Mouse (Mus musculus) limb, embryonic 14.5 days (tissue): Measurements from ENCODE around the gene Iqcf4. TPM values are rescaled to one million over a fixed set of nuclear protein-coding genes. Genes with fewer than 3 reads are reported as not detected.

Experiments
- ATAC-seq: fragments of 200-750 bp; cut with Nextera tagmentation; 2 replicates; pipeline ENCODE4 v1.8.0; 2017; ENCODE audit warnings: low read depth, moderate number of reproducible peaks, moderate TSS enrichment; ENCODE audit not compliant: low FRiP score
- DNase-seq: peaks from one replicate; pipeline ENCODE4 v3.0.0-alpha.2; 2015; ENCODE audit warnings: low spot score
- H3K27ac ChIP-seq: fragments of 300-500 bp; sonication (generic); replicated peaks from 2 replicates; pipeline ENCODE4 v1.5.1; 2014; ENCODE audit warnings: low read depth, mild to moderate bottlenecking, low read length, moderate library complexity, mixed read lengths
- H3K27me3 ChIP-seq: fragments of 300-500 bp; sonication (generic); 2 replicates; pipeline ENCODE4 v1.6.1; 2014; ENCODE audit warnings: low read length, mixed read lengths; ENCODE audit not compliant: control insufficient read depth, insufficient read depth
- H3K36me3 ChIP-seq: fragments of 300-500 bp; sonication (generic); 2 replicates; pipeline ENCODE4 v1.6.1; 2014; ENCODE audit warnings: mild to moderate bottlenecking, low read length, moderate library complexity, mixed read lengths; ENCODE audit not compliant: control insufficient read depth, insufficient read depth
- H3K4me1 ChIP-seq: fragments of 300-500 bp; sonication (generic); 2 replicates; pipeline ENCODE4 v1.6.1; 2014; ENCODE audit warnings: antibody characterized with exemption, low read length, mixed read lengths; ENCODE audit not compliant: control insufficient read depth, insufficient read depth
- H3K4me2 ChIP-seq: fragments of 300-500 bp; sonication (generic); replicated peaks from 2 replicates; pipeline ENCODE4 v1.6.1; 2014; ENCODE audit warnings: low read depth, mild to moderate bottlenecking, low read length, moderate library complexity; ENCODE audit not compliant: severe bottlenecking
- H3K4me3 ChIP-seq: fragments of 300-500 bp; sonication (generic); replicated peaks from 2 replicates; pipeline ENCODE4 v1.5.1; 2014; ENCODE audit warnings: low read length
- H3K9ac ChIP-seq: fragments of 300-500 bp; sonication (generic); 2 replicates; pipeline ENCODE4 v1.6.1; 2014; ENCODE audit warnings: mild to moderate bottlenecking, low read depth, low read length, moderate library complexity; ENCODE audit not compliant: severe bottlenecking
- H3K9me3 ChIP-seq: fragments of 300-500 bp; sonication (generic); 2 replicates; pipeline ENCODE4 v1.6.1; 2016; ENCODE audit warnings: low read length; ENCODE audit not compliant: control insufficient read depth
- POLR2A ChIP-seq: fragments of 200-500 bp; IDR thresholded peaks from 2 replicates; pipeline ENCODE4 v1.8.0; 2012; ENCODE audit warnings: inconsistent platforms, mild to moderate bottlenecking, moderate library complexity, borderline replicate concordance; ENCODE audit not compliant: insufficient read depth, insufficient read length; ENCODE audit errors: extremely low read depth
- WGBS: fragments of 180-500 bp; shearing (Covaris S2); extraction: QIAGEN DNeasy Blood & Tissue Kit; methylation state at CpG from one replicate; pipeline ENCODE4 v1.1.7; 2014; 5-methylcytosine and 5-hydroxymethylcytosine counted together
- polyA plus RNA-seq, 2 experiments: library from polyadenylated mRNA; depleted of rRNA in 1 of 2; stranded (reverse) in 1 of 2; unstranded in 1 of 2; fragments of >200 nt; fragmentation: Nextera tagmentation in 1 of 2; extraction: Ambion mirVana in 1 of 2; gene quantifications; 2 replicates each; pipeline versions ENCODE4 v1.2.1 to v1.2.3; 2012 to 2014

The Iqcf4 gene
- polyA plus RNA-seq (2012; rRNA removed) (not detected in 2 replicates), polyA plus RNA-seq (2014; fragmentation: Nextera tagmentation; extraction: Ambion mirVana) (not detected in 2 replicates)

GRCm38 (mm10) chr9:106570896-106571295, at the start of gene Iqcf4:
Gene Iqcf4, minus strand, starts transcription at chr9:106570996.
- DNase-seq (no peak), ATAC-seq (no peak)
- WGBS = 87% methylated on average over 7 of the region's 7 CpGs
- no peak within 1 kb of the TSS for H3K27ac ChIP-seq
- no peak within 1 kb of the TSS for H3K9ac ChIP-seq
- no peaks in the 10 kb centered on the region for H3K36me3 ChIP-seq
- no peaks in the 10 kb centered on the region for H3K4me1 ChIP-seq
- no peak within 1 kb of the TSS for H3K4me2 ChIP-seq
- no peaks in the 10 kb centered on the region for H3K27me3 ChIP-seq
- H3K9me3 ChIP-seq = no peaks in the 10 kb centered on the region
- H3K4me3 ChIP-seq = no peak within 1 kb of the TSS
- no peak for TF ChIP-seq POLR2A

GRCm38 (mm10) chr9:106617496-106617895, 46.7 kb upstream of the Iqcf4 start:
- Histone ChIP-seq H3K9me3 (peaks cover 3% of the 10 kb centered on the region; the same call in 1 of the 2 replicates), H3K9ac (no peak overlapping the region), H3K27ac (no peak overlapping the region), H3K4me2 (no peak overlapping the region), H3K4me3 (no peak overlapping the region), H3K27me3 (no peaks in the 10 kb centered on the region), H3K4me1 (no peaks in the 10 kb centered on the region), H3K36me3 (no peaks in the 10 kb centered on the region)
- TF ChIP-seq POLR2A = no peak
- ATAC-seq (no peak), DNase-seq (no peak)
- WGBS = 81% methylated on average over 3 of the region's 3 CpGs

GRCm38 (mm10) chr9:106616306-106616705, 45.5 kb upstream of the Iqcf4 start:
- Histone ChIP-seq H3K27me3 (no peaks in the 10 kb centered on the region), H3K36me3 (no peaks in the 10 kb centered on the region), H3K9me3 (peaks cover 3% of the 10 kb centered on the region; the same call in 1 of the 2 replicates), H3K4me1 (no peaks in the 10 kb centered on the region), H3K27ac (no peak overlapping the region), H3K4me2 (no peak overlapping the region), H3K9ac (no peak overlapping the region), H3K4me3 (no peak overlapping the region)
- ATAC-seq (no peak), DNase-seq (no peak)
- no peak for TF ChIP-seq POLR2A
- WGBS = 80% methylated on average over 9 of the region's 9 CpGs

- Histone ChIP-seq H3K4me1 (no peaks in the 10 kb centered on the region), H3K27me3 (no peaks in the 10 kb centered on the region), H3K4me2 (no peak overlapping the region), H3K4me3 (no peak overlapping the region), H3K9me3 (0 out of 2 replicates have a peak, but pooled peaks cover 3% of the 10 kb centered on the region), H3K9ac (no peak overlapping the region), H3K36me3 (no peaks in the 10 kb centered on the region), H3K27ac (no peak overlapping the region)
- DNase-seq = no peak
- WGBS = 54% methylated on average over 3 of the region's 3 CpGs
- no peak for TF ChIP-seq POLR2A
- no peak for ATAC-seq
These were observed 43.8 kb upstream of the Iqcf4 start for GRCm38 (mm10) chr9:106614616-106615015.

- H3K27me3 ChIP-seq = no peaks in the 10 kb centered on the region
- ATAC-seq = no peak
- no peak overlapping the region for H3K9ac ChIP-seq
- no peak overlapping the region for H3K4me2 ChIP-seq
- no peak overlapping the region for H3K27ac ChIP-seq
- no peaks in the 10 kb centered on the region for H3K36me3 ChIP-seq
- no peak for TF ChIP-seq POLR2A
- DNase-seq = no peak
- 58% methylated on average over 2 of the region's 2 CpGs for WGBS
- no peak overlapping the region for H3K4me3 ChIP-seq
- no peaks in the 10 kb centered on the region for H3K4me1 ChIP-seq
- H3K9me3 ChIP-seq = no peaks in the 10 kb centered on the region
These were observed 43.2 kb upstream of the Iqcf4 start for GRCm38 (mm10) chr9:106613951-106614350.

- Histone ChIP-seq H3K9me3 (no peaks in the 10 kb centered on the region), H3K4me1 (no peaks in the 10 kb centered on the region), H3K36me3 (no peaks in the 10 kb centered on the region), H3K27ac (no peak overlapping the region), H3K4me2 (no peak overlapping the region), H3K4me3 (no peak overlapping the region), H3K9ac (no peak overlapping the region), H3K27me3 (no peaks in the 10 kb centered on the region)
- WGBS = 86% methylated on average over 4 of the region's 4 CpGs
- DNase-seq = no peak
- no peak for TF ChIP-seq POLR2A
- no peak for ATAC-seq
These were observed 39.9 kb upstream of the Iqcf4 start for GRCm38 (mm10) chr9:106610727-106611126.
